Mouse (Mus musculus): ENCODE data around the gene Plxna1. TPM values are rescaled to one million over a fixed set of nuclear protein-coding genes. Genes with fewer than 3 reads are reported as not detected.

Gene Plxna1
- total and polyA plus RNA-seq, 2 experiments from 2014 or later: 30.6 to 135 TPM

- ATAC-seq (no peak), DNase-seq (ENCODE audit: low spot score) (no peak)
- Histone ChIP-seq H3K4me1 (ENCODE audit: insufficient read depth, low read length) (0 out of 2 replicates have a peak, but pooled peaks cover 5% of the 10 kb centered on the region), H3K27me3 (ENCODE audit: insufficient read depth, low read length) (no peaks in the 10 kb centered on the region), H3K27ac (peak overlapping the region; percentile 17; the same call in 1 of the 2 replicates), H3K4me3 (ENCODE audit: low read length) (no peak overlapping the region), H3K36me3 (ENCODE audit: insufficient read depth, low read length) (no peaks in the 10 kb centered on the region), H3K9me3 (ENCODE audit: low read length) (0 out of 2 replicates have a peak, but pooled peaks cover 4% of the 10 kb centered on the region), H3K9ac (replicated peaks; ENCODE audit: low read length) (no peak overlapping the region), H3K4me2 (ENCODE audit: low read depth, low read length) (no peak overlapping the region)
- 73% methylated on average over 3 of the region's 3 CpGs for WGBS
- TF ChIP-seq CTCF (IDR thresholded peaks at IDR 0.05; ENCODE audit: low read depth): no peak
Measured at GRCm38 (mm10) chr6:89286286-89286655, 76.1 kb downstream of the Plxna1 start.

- ATAC-seq: no peak
- Histone ChIP-seq H3K9ac (replicated peaks; ENCODE audit: low read length) (no peak overlapping the region), H3K4me3 (ENCODE audit: low read length) (no peak overlapping the region), H3K36me3 (ENCODE audit: insufficient read depth, low read length) (no peaks in the 10 kb centered on the region), H3K4me1 (ENCODE audit: insufficient read depth, low read length) (0 out of 2 replicates have a peak, but pooled peaks cover 5% of the 10 kb centered on the region), H3K9me3 (ENCODE audit: low read length) (0 out of 2 replicates have a peak, but pooled peaks cover 4% of the 10 kb centered on the region), H3K27ac (0 out of 2 replicates have a peak overlapping the region, but pooled peaks have one; percentile 17), H3K4me2 (ENCODE audit: low read depth, low read length) (no peak overlapping the region), H3K27me3 (ENCODE audit: insufficient read depth, low read length) (no peaks in the 10 kb centered on the region)
- no peak for TF ChIP-seq CTCF (IDR thresholded peaks at IDR 0.05; ENCODE audit: low read depth)
- WGBS: 60% methylated on average over 9 of the region's 9 CpGs
- no peak for DNase-seq (ENCODE audit: low spot score)
Measured at GRCm38 (mm10) chr6:89285561-89286285, 76.7 kb downstream of the Plxna1 start.

DNA sequence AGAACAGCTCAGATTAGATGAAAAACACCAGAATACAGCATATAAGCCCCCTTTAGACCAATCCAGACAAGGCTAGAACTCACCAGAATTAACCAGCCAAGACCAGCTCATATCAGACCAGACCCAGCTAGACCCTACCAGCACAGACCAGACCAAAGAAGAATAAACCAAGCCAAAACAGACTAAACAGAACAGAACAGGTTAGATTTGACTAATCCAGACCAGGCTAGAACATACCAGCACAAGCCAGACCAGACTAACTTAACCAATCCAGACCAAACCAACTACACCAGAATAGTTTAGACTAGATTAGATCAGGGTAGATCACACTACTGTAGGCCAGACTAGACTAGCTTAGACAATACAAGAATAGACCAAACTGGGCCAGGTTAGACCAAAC, 77.3 kb downstream of the Plxna1 start:
- no peak for TF ChIP-seq CTCF (IDR thresholded peaks at IDR 0.05; ENCODE audit: low read depth)
- Histone ChIP-seq H3K36me3 (ENCODE audit: insufficient read depth, low read length) (no peaks in the 10 kb centered on the region), H3K9me3 (ENCODE audit: low read length) (0 out of 2 replicates have a peak, but pooled peaks cover 4% of the 10 kb centered on the region), H3K4me3 (ENCODE audit: low read length) (no peak overlapping the region), H3K4me1 (ENCODE audit: insufficient read depth, low read length) (0 out of 2 replicates have a peak, but pooled peaks cover 5% of the 10 kb centered on the region), H3K4me2 (ENCODE audit: low read depth, low read length) (no peak overlapping the region), H3K27ac (no peak overlapping the region), H3K9ac (replicated peaks; ENCODE audit: low read length) (no peak overlapping the region), H3K27me3 (ENCODE audit: insufficient read depth, low read length) (no peaks in the 10 kb centered on the region)
- DNase-seq (ENCODE audit: low spot score): no peak
- ATAC-seq: no peak

GRCm38 (mm10) chr6:89283095-89283494, 79.3 kb downstream of the Plxna1 start:
- DNase-seq (ENCODE audit: low spot score): no peak
- Histone ChIP-seq H3K27me3 (ENCODE audit: insufficient read depth, low read length) (no peaks in the 10 kb centered on the region), H3K9ac (replicated peaks; ENCODE audit: low read length) (no peak overlapping the region), H3K36me3 (ENCODE audit: insufficient read depth, low read length) (no peaks in the 10 kb centered on the region), H3K4me1 (ENCODE audit: insufficient read depth, low read length) (0 out of 2 replicates have a peak, but pooled peaks cover 5% of the 10 kb centered on the region), H3K27ac (no peak overlapping the region), H3K4me2 (ENCODE audit: low read depth, low read length) (no peak overlapping the region), H3K4me3 (ENCODE audit: low read length) (no peak overlapping the region), H3K9me3 (ENCODE audit: low read length) (0 out of 2 replicates have a peak, but pooled peaks cover 4% of the 10 kb centered on the region)
- WGBS: 92% methylated on average over 4 of the region's 4 CpGs
- ATAC-seq: no peak
- no peak; the same call in 1 of the 2 replicates for TF ChIP-seq CTCF (IDR thresholded peaks at IDR 0.05; ENCODE audit: low read depth)

DNA sequence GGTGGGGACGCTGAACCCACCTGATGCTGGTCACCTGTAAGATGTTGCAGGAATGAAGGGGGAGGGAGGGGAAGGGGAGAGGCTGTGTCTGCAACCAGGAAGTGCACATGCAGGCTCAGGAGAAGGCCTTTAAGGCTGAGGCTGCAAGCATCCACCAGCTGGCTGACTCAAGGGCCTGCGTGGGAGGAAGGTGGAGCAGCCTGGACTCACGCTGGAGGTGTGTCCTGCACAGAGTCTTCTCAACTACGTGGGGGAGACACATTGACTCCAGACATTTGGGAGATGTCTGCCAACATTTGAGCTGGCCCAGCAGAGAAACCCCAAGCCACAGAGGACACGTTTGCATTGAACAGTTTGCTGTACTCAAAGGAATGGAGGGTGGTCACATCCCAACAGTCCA, 79.8 kb downstream of the Plxna1 start:
- Histone ChIP-seq H3K9me3 (ENCODE audit: low read length) (0 out of 2 replicates have a peak, but pooled peaks cover 4% of the 10 kb centered on the region), H3K27ac (no peak overlapping the region), H3K4me1 (ENCODE audit: insufficient read depth, low read length) (0 out of 2 replicates have a peak, but pooled peaks cover 5% of the 10 kb centered on the region), H3K9ac (replicated peaks; ENCODE audit: low read length) (no peak overlapping the region), H3K27me3 (ENCODE audit: insufficient read depth, low read length) (no peaks in the 10 kb centered on the region), H3K36me3 (ENCODE audit: insufficient read depth, low read length) (no peaks in the 10 kb centered on the region), H3K4me2 (ENCODE audit: low read depth, low read length) (no peak overlapping the region), H3K4me3 (ENCODE audit: low read length) (no peak overlapping the region)
- no peak for TF ChIP-seq CTCF (IDR thresholded peaks at IDR 0.05; ENCODE audit: low read depth)
- ATAC-seq: no peak
- DNase-seq (ENCODE audit: low spot score): no peak
- WGBS: 57% methylated on average over 5 of the region's 5 CpGs

DNA sequence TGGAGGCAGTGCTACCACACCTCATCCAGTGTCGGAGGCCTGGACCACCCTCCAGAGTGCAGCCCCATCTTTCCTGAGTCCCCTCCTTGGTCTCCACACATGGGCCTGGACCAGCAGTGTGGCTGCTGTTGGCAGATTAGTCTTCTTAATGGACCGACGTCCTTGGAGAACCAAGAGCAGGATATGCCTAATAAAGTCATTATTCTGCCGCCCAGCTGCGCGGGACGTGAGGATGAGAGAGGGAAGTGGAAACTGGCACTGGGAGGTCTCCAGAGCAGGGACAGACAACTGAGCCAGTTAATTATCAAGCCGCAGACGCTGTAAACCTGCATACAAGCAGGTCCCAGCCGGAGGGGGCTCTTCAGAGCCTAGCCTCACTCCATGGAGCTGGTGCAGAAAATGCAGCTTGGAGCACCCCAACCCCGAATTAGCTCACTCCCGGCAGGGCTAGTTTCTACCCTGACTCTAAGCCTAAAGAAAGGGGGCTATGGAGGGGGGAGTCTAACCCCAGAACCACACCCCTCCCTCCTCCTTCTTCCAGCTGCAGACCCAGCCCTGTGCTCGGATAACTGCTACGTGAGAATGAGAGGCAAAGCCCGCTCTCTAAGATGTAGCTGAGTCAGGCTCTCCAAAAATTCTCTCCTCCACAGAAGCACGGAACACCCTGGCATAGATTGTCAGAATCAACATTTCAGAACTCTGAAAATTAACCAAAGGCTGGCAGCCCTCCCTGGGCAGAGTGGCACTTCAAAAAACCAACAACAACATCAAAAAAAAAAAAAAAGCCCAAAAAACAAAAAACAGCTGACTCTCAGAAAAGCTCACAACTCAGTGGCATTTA, 80.7 kb downstream of the Plxna1 start:
- Histone ChIP-seq H3K27ac (no peak overlapping the region), H3K9ac (replicated peaks; ENCODE audit: low read length) (no peak overlapping the region), H3K4me2 (ENCODE audit: low read depth, low read length) (no peak overlapping the region), H3K4me3 (ENCODE audit: low read length) (no peak overlapping the region), H3K9me3 (ENCODE audit: low read length) (0 out of 2 replicates have a peak, but pooled peaks cover 4% of the 10 kb centered on the region), H3K36me3 (ENCODE audit: insufficient read depth, low read length) (no peaks in the 10 kb centered on the region), H3K4me1 (ENCODE audit: insufficient read depth, low read length) (0 out of 2 replicates have a peak, but pooled peaks cover 5% of the 10 kb centered on the region), H3K27me3 (ENCODE audit: insufficient read depth, low read length) (peaks cover 4% of the 10 kb centered on the region; the same call in 1 of the 2 replicates)
- peak; percentile 46 for DNase-seq (ENCODE audit: low spot score)
- no peak for TF ChIP-seq CTCF (IDR thresholded peaks at IDR 0.05; ENCODE audit: low read depth)
- 22% methylated on average over 16 of the region's 16 CpGs for WGBS
- no peak for ATAC-seq
